23 mouse cellular contexts compared by ENCODE assay signal in the genomic region with DNA sequence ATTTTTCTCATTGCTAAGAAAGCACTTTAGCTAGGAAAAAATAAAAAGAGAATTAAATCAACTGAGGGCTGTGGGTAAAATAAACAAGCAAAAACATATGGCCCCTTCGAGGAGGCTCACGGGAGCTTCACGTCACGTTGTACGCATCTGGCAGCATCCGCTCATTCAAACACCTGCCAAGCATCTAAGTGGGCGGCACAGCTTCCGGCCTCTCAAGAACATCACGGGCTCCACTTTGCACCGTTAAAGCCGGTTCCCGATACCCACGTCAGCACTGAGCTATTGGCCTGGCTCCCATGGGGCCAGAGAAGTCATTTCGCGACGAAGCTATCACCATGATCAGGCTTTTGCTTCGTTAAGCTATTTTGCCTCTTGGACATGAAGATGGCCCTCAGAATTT. TPM values are rescaled to one million over a fixed set of nuclear protein-coding genes. Genes with fewer than 3 reads are reported as not detected.
DNase-seq lines count a peak whose midpoint lies in the region; ATAC-seq and TF ChIP-seq lines count a peak whose summit lies in the region.
"Had no signal": no experiment of that assay in that cellular context is flagged by ENCODE, and none has a peak within 500 bp of the region (broad histone marks: within the 10 kb centered on the region; RNA-seq: fewer than 3 reads in every experiment).

No protein-coding gene starts in this region.

- H3K9me3 ChIP-seq in neural tube, embryonic 15.5 days (replicated peaks), result no peaks in the 10 kb centered on the region
- no peaks in the 10 kb centered on the region for H3K9me3 ChIP-seq in ES-Bruce4 (replicated peaks; ENCODE audit: control insufficient read depth, insufficient read depth, low read length, poor library complexity, severe bottlenecking)
- H3K9me3 ChIP-seq in embryonic facial prominence, embryonic 14.5 days (ENCODE audit: control insufficient read depth, low read length), result no peaks in the 10 kb centered on the region
- H3K9me3 ChIP-seq: embryonic facial prominence, embryonic 13.5 days; forebrain, embryonic 13.5 days; heart, embryonic 13.5 days; hindbrain, embryonic 12.5 days had no signal

- WGBS in neural tube, embryonic 15.5 days, result 62% methylated on average over 17 of the region's 17 CpGs
- 61% methylated on average over 17 of the region's 17 CpGs for WGBS in embryonic facial prominence, embryonic 14.5 days

- TF ChIP-seq POLR2A in ES-Bruce4 (IDR thresholded peaks at IDR 0.05; ENCODE audit: insufficient read depth, low read length), result no peak

- ATAC-seq in neural tube, embryonic 15.5 days (ENCODE audit: low FRiP score), result no peak
- ATAC-seq in embryonic facial prominence, embryonic 14.5 days (ENCODE audit: low read depth), result no peak
- ATAC-seq in monocyte, adult 5-6 weeks (replicated peaks; ENCODE audit: insufficient number of reproducible peaks, low FRiP score, low TSS enrichment, poor library complexity, severe bottlenecking), result no peak
- ATAC-seq: forebrain, embryonic 13.5 days; forebrain, postnatal 0 days; inflammation-experienced regulatory T-cells, adult 6 months; intestine, postnatal 0 days had no signal

- intact Hi-C loops in heart, postnatal 25 days (cut with DNase I), result no loop called here

- no peak for TF ChIP-seq CTCF in ES-Bruce4 (IDR thresholded peaks at IDR 0.05; ENCODE audit: low read depth, low read length)

- no peak overlapping the region for H3K4me3 ChIP-seq in neural tube, embryonic 15.5 days (replicated peaks)
- H3K4me3 ChIP-seq in ES-Bruce4 (ENCODE audit: low read depth, low read length), result no peak overlapping the region
- no peak overlapping the region for H3K4me3 ChIP-seq in embryonic facial prominence, embryonic 14.5 days (ENCODE audit: low read depth, low read length)
- H3K4me3 ChIP-seq: embryonic facial prominence, embryonic 13.5 days; forebrain, embryonic 13.5 days; gastrocnemius, adult 2 months; heart, embryonic 13.5 days; hindbrain, embryonic 12.5 days had no signal

- peaks cover 20% of the 10 kb centered on the region for H3K4me1 ChIP-seq in neural tube, embryonic 15.5 days
- peaks cover 20% of the 10 kb centered on the region for H3K4me1 ChIP-seq in ES-Bruce4 (ENCODE audit: control insufficient read depth, insufficient read depth, low read length)
- H3K4me1 ChIP-seq in embryonic facial prominence, embryonic 14.5 days (ENCODE audit: control insufficient read depth, insufficient read depth, low read length), result peaks cover 13% of the 10 kb centered on the region

- H3K9ac ChIP-seq in neural tube, embryonic 15.5 days (replicated peaks), result no peak overlapping the region
- H3K9ac ChIP-seq in ES-Bruce4 (ENCODE audit: low read depth, poor library complexity, severe bottlenecking), result 0 out of 2 replicates have a peak overlapping the region, but pooled peaks have one; percentile 22
- no peak overlapping the region for H3K9ac ChIP-seq in embryonic facial prominence, embryonic 14.5 days (ENCODE audit: low read depth, low read length)
- H3K9ac ChIP-seq: embryonic facial prominence, embryonic 13.5 days; forebrain, embryonic 13.5 days; forebrain, postnatal 0 days; heart, embryonic 13.5 days; hindbrain, embryonic 12.5 days had no signal

- H3K27ac ChIP-seq in neural tube, embryonic 15.5 days (replicated peaks), result no peak overlapping the region
- H3K27ac ChIP-seq in ES-Bruce4 (ENCODE audit: insufficient read depth, low read length), result peak overlapping the region; percentile 94
- no peak overlapping the region for H3K27ac ChIP-seq in embryonic facial prominence, embryonic 14.5 days (replicated peaks; ENCODE audit: low read depth, low read length)
- H3K27ac ChIP-seq: embryonic facial prominence, embryonic 13.5 days; forebrain, embryonic 13.5 days; gastrocnemius, adult 2 months; heart, embryonic 13.5 days; hindbrain, embryonic 12.5 days had no signal

- peak; percentile 88 for TF ChIP-seq EP300 in ES-Bruce4 (IDR thresholded peaks at IDR 0.05; ENCODE audit: insufficient read depth, low read depth, low read length)

- H3K27me3 ChIP-seq in neural tube, embryonic 15.5 days (replicated peaks), result no peaks in the 10 kb centered on the region
- no peaks in the 10 kb centered on the region for H3K27me3 ChIP-seq in ES-Bruce4 (ENCODE audit: control insufficient read depth, insufficient read depth, low read length, poor library complexity, severe bottlenecking)
- no peaks in the 10 kb centered on the region for H3K27me3 ChIP-seq in embryonic facial prominence, embryonic 14.5 days (replicated peaks; ENCODE audit: control insufficient read depth, insufficient read depth, low read length)
- H3K27me3 ChIP-seq: embryonic facial prominence, embryonic 13.5 days; forebrain, embryonic 13.5 days; heart, embryonic 13.5 days; hindbrain, embryonic 12.5 days; Patski had no signal

- DNase-seq in neural tube, embryonic 10.5 days (ENCODE audit: extremely low spot score, low spot score), result no peak
- DNase-seq in R1 (ENCODE audit: low read depth, low spot score), result peak; percentile 80
- peak; percentile 35 for DNase-seq in embryonic facial prominence, embryonic 14.5 days (ENCODE audit: low spot score)
- no peak for DNase-seq in heart, postnatal 25 days (ENCODE audit: low spot score)
- DNase-seq: adrenal gland, adult 8-10 months; cerebellum, adult 11-12 months; cerebellum, adult 9-10 months; cerebellum, postnatal 25 days; forebrain, postnatal 0 days; gastrocnemius, adult 2 months; gastrocnemius, postnatal 25 days; heart, adult 11 months; heart, postnatal 4 days had no signal

- peak overlapping the region; percentile 31 for H3K4me2 ChIP-seq in neural tube, embryonic 15.5 days
- no peak overlapping the region for H3K4me2 ChIP-seq in embryonic facial prominence, embryonic 14.5 days (ENCODE audit: low read depth, low read length)
- H3K4me2 ChIP-seq: embryonic facial prominence, embryonic 13.5 days; forebrain, embryonic 13.5 days; heart, embryonic 13.5 days; hindbrain, embryonic 12.5 days had no signal

- H3K36me3 ChIP-seq in neural tube, embryonic 15.5 days, result no peaks in the 10 kb centered on the region
- H3K36me3 ChIP-seq in ES-Bruce4 (ENCODE audit: control insufficient read depth, insufficient read depth, low read length, poor library complexity, severe bottlenecking), result no peaks in the 10 kb centered on the region
- H3K36me3 ChIP-seq in embryonic facial prominence, embryonic 14.5 days (ENCODE audit: control insufficient read depth, insufficient read depth, low read length), result no peaks in the 10 kb centered on the region
- H3K36me3 ChIP-seq: embryonic facial prominence, embryonic 13.5 days; heart, embryonic 13.5 days; hindbrain, embryonic 12.5 days had no signal

RNA-seq across cellular contexts. Expression of gene Col18a1, which starts 26.4 kb away (rescaled TPM):
- polyA plus RNA-seq in neural tube, embryonic 15.5 days (2015; fragmentation: Nextera tagmentation; extraction: Ambion mirVana), result 37.5 and 48.2 TPM in 2 replicates
- 273 and 285 TPM in 2 replicates for polyA plus RNA-seq in ES-Bruce4 (2011; ENCODE audit: insufficient read depth, insufficient read length, low read depth, missing spikeins)
- 77.8 and 94.5 TPM in 2 replicates for polyA plus RNA-seq in embryonic facial prominence, embryonic 14.5 days (2014; fragmentation: Nextera tagmentation; extraction: Ambion mirVana)
- not detected in 3 replicates for total RNA-seq in monocyte, adult 5-6 weeks (2017)
- total RNA-seq in heart, postnatal 25 days (2021), result 10 to 100 TPM; 13.0 to 15.3 TPM

Comparison
In these comparisons a context has a peak if more than half of its experiments do, and no peak if none do; other contexts are left out.
1. DNase-seq: peak in R1 (single experiment) and embryonic facial prominence, embryonic 14.5 days (single experiment); none in neural tube, embryonic 10.5 days (single experiment) and heart, postnatal 25 days (single experiment).